Mouse (Mus musculus) heart, postnatal 25 days (tissue): ENCODE data around the gene Sdk2. TPM values are rescaled to one million over a fixed set of nuclear protein-coding genes. Genes with fewer than 3 reads are reported as not detected.

Experiments
- DNase-seq: peaks from one replicate; pipeline ENCODE4 v3.0.0; 2022; ENCODE audit warnings: low spot score
- intact Hi-C: fragments of 180-260 bp; cut with DNase I; formaldehyde crosslinking; loops from one replicate; pipeline ENCODE4 v1.15.1; 2025
- total RNA-seq, 2 experiments: library from RNA; stranded (reverse); gene quantifications; 2 replicates each; pipeline ENCODE4 v1.2.3; 2021

The Sdk2 gene
- total RNA-seq, 2 experiments from 2014 or later = 1.2 to 2.0 TPM

DNA sequence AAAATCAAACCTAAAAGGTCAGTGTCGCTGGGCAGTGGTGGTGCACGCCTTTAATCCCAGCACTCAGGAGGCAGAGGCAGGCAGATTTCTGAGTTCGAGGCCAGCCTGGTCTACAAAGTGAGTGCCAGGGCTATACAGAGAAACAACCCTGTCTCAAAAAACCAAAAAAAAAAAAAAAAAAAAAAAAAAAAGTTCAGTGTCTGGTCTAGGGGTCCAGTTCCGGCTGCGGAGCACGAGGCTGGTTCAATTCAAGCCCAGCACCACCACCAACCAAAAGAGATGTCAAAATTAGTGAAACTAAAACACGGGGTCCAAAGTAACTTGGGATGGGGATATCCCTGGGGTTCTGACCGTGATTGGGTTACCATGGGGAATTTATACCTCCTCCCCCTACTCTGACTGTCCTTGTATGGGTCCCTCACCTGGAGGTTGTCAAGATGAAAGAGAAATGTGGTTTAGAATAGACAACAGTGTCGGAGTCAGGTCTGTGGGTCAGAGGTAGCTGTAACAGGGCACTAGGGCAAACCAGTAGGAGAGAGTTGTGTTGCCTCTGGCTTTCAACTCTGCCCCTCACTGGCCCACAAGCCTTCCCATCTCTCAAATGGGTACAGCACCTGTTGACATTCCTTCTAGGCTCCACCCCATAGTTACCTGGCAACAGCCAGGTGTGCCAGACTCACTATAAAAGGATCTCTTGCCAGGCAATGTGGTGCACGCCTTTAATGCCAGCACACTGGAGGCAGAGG, 314.0 kb downstream of the Sdk2 start:
- no peak for DNase-seq
- intact Hi-C loops = no loop called here

DNA sequence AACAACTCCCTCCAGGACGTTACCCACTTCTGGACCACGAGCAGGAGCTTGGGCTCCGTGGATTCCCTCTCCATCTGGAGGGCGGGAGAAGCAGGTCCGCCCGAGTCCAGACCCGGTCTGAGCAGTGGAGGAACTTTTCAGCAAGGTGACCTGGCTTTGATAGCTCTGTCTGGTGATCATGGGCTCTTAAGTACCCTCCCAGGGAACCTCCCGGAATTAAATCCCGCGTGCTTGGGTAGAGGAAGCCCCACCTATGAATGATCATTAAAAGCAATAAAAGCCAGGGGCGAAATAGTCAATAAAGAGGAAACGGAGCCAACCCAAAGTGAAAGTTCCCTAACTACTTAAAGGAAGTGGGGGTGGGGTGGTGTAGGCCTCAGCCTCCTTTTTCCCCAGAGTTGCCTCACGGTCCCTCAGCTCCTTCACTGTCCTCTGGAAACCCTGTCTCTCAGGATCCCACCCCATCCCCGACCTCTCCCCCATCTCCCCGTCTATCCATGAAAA, 314.6 kb downstream of the Sdk2 start:
- intact Hi-C loops = no loop called here
- no peak for DNase-seq

DNA sequence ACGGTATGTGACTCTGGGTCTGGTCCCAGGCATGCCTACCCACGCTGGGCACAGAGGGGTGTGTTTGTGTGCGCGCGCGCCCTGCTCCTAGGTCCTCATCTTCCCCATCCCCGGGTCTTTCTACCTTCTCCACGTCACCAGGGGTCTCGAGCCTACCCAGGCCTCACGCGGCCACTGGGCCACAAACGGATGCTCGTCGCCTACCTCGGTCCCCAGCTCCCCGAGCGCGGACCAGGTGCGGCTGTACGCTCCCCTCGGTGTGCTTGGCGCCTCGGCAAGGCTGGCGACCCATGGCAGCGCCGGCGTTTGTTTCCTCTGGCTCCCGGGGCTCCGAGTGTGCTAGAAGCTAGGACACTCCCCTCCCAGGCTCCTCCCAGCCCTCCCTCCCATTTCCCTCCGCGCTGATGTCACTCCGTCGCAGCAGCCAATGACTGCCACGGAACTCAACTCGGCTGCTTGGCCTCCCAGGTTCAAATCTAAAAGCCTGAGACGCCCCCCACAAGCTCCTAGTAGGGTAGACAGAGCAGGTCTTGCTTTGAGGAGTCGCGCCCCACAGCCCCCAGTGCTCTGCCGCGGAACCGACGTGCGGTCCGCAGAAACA, 315.3 kb downstream of the Sdk2 start, which contains the start of gene Cdc42ep4:
TSS of gene Cdc42ep4 (minus strand) at position 398 of the 601 bp plus-strand sequence.
- intact Hi-C loops = loop anchor here (2.0 kb wide), 2 partner anchors 47 to 59 kb away; no protein-coding TSS in a partner anchor

DNA sequence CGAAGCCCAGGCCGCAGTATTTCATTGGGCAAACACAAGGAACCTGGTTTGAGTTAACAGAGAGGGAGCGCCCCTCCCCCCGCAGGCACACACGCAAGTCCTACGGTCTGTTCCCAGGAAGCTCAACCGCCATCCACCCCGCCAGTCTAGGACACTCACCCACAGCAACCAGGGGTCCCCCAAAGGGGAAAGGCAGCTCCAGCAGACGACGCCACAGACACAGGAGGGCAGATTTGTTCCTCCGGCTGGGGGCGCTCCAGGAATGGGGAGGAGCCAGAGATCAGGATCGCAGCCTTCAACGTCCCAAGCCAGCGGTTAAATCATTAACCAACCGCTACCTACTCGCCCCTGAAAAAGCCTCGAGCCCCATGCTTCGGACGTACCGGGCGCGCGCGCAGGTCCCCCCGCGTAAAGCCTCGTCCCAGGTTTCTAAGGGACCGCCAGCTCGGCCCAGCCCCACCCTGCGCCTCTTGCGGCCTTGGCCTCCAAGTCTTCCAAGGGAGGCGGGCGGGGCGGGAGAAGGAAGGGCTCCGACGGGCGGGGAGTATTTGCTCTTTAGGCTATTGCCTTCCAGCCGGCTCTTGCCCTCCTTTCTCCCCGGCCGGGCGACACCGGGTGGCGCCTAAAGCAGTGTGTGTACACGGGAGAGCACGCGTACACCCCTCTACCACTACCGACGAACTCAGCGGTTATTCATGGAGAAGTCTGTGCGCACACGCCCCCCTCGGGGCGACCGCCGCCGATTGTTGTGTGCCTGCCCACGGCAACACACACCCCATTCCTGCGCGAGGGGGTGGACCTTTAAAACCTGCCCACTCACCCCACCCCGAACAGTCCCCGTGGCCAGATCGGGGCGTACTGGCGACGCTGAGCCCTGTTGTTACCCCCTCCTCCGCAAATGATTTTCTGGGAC, 316.0 kb downstream of the Sdk2 start:
- intact Hi-C loops = loop anchor here (2.0 kb wide), 2 partner anchors 46 to 60 kb away; no protein-coding TSS in a partner anchor
- peak; percentile 63 for DNase-seq

More for the DNA sequence above, 315.3 kb downstream of the Sdk2 start, which contains the start of gene Cdc42ep4:
- DNase-seq = peak; percentile 70

DNA sequence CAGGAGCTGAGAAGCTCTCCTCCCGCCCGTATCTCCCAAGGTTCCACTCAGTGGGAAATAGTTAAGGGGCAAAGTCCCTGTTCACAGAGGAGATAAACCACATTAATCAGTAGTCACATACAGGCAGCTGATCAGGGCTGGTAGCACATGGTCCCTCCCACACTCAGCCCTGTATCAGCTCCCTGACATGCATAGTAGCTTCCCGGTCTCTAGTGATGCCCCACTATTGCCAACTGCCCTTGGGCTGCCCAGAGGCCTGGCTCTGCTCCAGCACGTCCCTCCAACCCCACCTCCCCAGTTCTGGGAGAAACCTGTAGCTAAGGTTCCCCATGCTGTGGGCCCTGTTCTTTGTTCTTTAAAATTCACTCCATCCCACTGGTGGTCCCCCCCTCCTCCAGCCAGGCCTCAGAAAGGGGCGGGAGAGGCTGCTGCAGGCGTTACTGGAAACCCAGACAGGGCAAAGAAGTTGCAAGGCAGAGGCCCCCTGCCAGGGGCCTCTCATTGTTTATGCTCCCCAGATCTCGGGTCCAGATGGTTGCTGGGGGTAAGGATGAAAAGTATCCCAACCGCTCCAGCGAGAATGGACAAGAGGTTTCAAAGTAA, 317.0 kb downstream of the Sdk2 start:
- no peak for DNase-seq
- intact Hi-C loops = loop anchor here (1.0 to 2.0 kb wide), 3 partner anchors 13 to 61 kb away; no protein-coding TSS in a partner anchor

DNA sequence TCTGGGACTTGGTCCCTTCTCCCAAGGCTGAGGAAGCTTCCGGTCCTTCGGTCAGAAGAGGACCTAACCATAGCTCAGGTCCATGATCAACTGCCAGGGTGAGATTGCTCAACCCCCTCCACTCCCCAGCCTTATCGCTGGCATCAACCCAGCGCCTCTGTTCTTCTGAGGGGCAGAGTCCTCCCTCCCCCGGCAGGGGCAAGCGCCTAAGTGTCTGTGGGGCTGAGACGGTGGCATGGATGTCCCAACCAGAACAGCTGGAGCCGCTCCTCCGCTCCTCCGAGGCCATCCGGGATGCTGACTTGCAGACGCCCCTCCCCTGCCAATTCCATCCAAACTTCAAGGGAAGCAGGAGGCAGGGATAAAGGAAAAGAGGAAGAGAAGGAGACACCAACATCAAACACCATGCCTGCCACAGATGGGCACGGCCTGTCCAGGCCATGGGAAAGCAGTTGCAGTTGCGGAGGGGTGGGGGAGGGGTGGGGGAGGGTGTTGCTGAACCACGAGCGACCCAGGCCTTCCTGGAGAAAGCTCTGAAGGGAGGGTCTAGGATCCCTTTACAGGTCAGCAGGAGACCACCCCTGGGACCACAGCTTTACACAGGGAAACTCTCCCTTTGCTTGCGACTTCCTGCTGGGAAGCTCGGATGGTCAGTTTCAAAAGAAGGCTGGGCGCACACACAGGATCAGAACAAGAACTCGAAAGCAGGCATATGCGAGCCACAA, 317.9 kb downstream of the Sdk2 start:
- intact Hi-C loops = loop anchor here (1.0 kb wide), 1 partner anchor 12 kb away; no protein-coding TSS in a partner anchor
- DNase-seq = no peak

DNA sequence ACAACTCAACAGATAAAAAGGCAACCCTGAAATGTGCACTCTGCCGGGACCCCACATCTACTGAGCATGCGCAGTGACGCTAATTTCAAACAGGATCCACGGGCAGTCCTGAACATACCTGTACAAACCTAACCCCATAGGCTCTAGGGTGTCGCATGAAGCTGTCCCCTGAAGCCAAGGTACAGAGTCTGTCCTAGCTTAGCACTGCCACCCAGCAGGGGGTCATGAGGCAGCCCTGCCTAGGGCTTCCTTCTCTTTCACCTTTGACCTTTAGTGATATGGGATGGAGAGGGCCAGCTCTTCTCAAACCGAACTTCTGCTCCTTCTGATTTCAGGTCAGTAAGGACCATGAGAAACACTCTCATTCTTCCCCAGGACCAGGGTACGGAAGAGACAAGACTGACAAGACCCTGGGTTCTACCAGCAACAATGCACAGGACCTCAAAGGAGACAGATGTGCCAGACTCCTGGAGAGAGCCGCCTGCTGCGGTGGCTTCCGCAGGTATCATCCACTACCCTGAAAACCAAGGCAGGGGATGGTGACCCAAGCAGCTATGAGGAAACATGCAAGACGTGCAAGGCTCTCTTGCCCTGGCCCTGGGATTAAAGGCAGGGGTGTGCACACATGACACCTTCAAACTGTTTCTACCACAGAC, 319.0 kb downstream of the Sdk2 start:
- intact Hi-C loops = no loop called here
- DNase-seq = no peak

DNA sequence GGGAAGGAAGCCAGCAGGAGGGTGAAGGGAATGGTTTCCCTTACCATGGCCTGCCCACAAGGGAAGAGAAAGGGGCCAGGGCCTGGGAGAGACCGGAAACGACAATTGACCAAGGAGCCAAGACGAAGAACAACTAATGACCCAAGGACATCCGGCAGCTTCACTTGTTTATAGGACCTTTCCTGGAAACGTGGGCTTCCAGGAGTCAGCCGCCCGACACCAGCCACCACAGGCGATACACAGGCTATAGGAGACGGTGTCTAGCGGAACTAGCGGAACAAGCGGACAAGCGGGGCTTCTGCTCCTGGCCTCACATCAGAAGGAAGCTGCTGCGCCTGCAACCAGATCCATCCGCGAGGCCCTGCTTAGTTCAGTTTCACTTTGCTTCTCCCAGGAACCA, 319.8 kb downstream of the Sdk2 start:
- intact Hi-C loops = no loop called here
- no peak for DNase-seq

DNA sequence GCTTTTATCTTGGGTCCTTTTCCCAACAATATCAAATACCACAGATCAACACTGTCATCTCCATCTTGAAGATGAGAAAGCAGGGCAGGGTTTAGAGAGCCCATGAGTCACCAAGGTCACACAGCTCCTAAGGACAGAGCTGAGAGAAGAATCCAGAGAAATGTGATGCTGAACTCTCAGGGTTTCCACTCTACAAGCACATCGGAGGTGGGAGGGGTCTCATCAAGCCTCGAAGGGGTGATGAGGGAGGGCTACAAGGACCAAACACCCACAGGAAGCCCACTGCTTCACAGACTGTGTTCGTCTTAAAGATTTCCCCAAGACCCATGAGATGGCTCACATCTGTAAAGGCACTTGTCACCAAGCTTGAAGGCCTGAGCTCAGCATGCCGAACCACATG, 320.9 kb downstream of the Sdk2 start:
- DNase-seq = no peak
- intact Hi-C loops = no loop called here

DNA sequence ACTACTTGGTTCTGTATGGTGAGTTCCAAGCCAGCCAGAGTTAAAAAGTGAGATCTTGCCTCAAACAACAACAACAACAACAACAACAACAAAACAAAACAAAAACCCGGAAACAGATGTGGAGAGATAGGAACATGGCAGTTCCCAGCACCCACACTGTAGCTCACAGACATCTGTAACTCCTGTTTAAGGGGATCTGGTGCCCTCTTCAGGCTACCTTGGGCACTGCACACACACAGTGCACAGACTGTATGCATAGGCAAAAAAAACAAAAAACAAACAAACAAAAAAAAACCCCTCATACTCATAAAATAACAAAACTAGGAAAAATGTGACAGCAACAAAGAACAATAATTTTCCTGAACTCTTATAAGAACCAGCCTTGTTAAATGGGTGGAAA, 323.8 kb downstream of the Sdk2 start:
- intact Hi-C loops = no loop called here

DNA sequence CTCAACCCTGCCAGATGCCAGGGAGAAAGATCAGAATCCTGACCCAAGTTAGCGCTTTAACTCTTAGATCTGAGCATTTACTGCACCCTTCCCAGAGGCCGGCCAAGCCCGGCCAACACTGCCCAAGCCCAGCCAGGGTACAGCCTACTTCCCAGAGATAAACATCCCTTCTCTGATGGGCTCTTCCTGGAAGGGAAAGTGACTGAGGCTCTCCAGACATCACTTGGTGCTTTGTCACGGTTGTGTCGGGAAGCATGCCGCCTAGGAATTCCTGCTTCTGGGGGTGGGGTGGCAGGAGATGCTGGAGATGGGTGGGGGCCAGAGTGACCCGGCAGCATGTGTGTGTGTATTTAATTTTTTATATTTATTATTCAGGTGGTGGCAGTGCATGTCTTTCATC, 326.7 kb downstream of the Sdk2 start:
- intact Hi-C loops = no loop called here
- no peak for DNase-seq

More for the DNA sequence above, 323.8 kb downstream of the Sdk2 start:
- DNase-seq = no peak

DNA sequence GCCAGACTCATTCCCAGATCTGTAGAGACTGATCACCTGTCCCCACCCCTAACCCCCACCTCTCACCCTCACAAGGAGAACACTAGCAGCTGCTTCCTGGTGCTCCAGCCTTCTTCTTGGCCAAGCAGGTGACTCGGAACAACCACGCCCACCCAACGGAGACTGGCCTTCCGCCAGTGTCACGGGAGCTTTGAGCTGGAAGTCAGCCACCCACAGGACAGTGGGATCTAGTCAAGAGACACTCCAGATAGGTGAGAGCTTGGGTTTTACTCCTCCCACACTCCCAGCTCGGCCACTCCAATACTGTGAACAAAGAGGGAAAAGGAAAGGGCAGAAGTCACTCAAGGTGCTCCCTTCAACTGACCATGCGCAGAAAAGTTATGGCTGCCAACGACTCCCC, 327.6 kb downstream of the Sdk2 start:
- no peak for DNase-seq

DNA sequence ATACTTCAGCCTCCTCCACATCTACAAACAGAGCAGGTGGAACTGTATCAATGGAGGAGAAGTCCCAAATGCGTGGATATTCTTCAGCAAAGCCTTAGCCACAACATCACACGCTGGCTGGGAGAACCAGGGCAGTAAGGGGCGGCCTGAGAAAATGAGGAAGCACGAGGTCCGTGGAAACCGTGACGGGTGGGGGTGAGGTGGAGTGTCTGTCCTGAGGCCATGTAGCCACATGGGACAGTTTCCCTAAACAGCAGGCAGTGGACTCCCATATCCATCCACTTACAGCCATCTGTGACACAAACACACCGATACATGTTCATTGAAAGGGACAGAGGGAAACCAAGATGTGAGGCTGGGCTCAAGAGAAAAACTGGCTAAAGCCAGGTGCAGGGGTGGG, 328.9 kb downstream of the Sdk2 start:
- no peak for DNase-seq
- intact Hi-C loops = loop anchor here (1.0 kb wide), 1 partner anchor 11 kb away; no protein-coding TSS in a partner anchor

More for the DNA sequence above, 327.6 kb downstream of the Sdk2 start:
- intact Hi-C loops = no loop called here

DNA sequence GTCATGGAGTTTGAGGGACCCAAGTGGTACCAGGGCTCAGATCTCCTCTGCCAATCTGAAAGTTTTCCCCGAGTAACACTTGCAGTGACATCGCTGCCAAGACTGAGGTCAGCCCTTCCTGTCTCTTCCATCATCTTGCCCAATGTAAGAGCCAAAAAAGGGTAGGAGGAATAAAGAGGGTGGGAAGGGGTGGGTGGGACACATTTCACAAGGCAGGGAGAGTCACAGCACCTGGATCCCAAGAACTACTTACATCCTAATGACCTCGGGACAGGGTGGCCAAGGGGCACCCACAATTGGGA, 329.3 kb downstream of the Sdk2 start:
- intact Hi-C loops = loop anchor here (1.0 kb wide), 1 partner anchor 12 kb away; no protein-coding TSS in a partner anchor
- no peak for DNase-seq

DNA sequence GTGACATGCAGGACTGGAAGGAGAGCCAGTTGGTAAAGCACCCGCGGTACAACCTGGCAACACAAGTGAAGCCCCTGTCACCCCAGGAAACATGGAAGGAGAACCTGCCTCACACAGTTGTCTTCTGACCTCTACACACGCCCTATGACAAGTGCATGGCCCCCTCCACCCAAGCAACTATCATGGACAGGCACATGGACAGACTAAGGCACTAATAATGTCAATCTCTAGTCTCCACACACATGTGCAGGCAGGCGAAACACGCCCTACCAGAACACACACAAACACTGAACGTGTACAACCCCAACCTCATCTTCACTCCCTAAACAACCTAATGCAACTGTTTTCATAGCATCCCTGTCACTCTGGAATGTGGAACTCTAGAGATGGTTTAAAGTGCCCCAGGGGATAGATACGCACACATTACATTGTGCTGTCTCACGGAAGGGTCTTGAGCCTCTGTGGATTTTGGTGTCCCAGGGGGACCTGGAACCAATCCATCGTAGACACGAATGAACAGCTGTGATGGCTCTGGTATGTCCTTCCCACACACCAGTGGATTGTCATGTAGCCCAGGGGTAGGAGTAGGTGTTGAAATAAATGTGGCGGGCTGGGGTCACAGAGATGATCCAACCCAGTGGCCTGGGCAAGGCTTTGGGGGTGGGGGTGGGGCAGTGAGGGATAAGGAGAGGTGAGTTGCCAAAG, 329.8 kb downstream of the Sdk2 start:
- DNase-seq = no peak
- intact Hi-C loops = loop anchor here (1.0 kb wide), 1 partner anchor 12 kb away; no protein-coding TSS in a partner anchor

DNA sequence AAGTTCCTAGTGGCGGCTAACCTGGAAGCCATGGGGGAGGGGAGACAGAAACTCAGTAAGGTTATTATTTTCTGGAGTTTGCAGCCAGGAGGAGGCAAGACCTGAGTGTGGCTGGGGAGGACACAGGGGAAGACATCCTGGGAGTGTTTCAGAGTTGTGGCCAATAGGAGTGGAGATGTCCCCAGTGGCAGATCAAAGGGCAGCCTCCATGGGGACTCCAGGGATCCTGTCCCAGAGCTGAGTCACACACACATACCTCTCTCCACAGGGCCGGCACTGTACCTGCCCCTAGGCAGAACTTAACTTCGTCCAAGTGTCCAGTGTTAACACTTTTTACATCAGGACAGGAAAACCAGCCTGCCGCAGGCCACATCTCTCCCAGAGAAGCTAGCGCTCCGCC, 331.7 kb downstream of the Sdk2 start:
- no peak for DNase-seq
- intact Hi-C loops = no loop called here

DNA sequence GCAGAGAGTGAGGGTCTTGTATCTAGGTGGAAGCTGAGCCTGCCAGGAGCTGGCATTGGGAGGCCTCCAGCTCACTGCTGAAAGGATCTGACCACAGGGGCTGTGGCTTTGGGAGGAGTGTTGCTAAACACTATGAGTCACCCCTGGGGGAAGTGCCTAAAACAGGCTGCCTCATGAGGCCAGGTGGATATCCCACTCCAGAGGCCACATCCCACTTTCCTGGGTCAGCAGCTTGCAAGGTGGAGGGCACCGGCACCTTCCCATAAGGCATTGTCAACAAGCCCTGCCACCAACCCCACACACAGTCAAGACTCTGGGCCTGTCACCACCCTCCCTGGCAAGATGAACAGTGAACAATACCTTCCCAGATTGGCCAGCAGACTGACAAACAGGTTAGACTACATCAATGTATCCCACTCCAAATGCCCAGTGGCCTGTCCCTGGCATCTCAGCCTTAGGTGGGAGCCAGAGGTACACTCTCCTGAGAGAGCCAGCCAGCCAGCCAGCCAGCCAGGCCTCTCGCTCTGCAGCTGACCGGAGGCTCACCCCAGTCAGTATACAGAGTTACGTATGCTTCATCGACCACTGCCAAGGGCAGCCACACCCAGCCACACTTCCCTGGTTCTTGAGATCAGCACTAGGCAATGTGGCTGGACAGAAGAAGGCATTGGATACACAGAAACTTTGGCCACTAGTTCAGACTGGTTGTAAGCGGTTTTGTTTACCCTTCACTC, 333.0 kb downstream of the Sdk2 start:
- intact Hi-C loops = no loop called here

More for the DNA sequence above, 333.0 kb downstream of the Sdk2 start:
- DNase-seq = no peak
